Mouse (Mus musculus) thymus, adult 2 months (tissue): ENCODE measurements at regions not wholly inside any gene's neighbourhood (a gene's known extent, or its start where the extent isn't known, plus 50 kb on each side); places are given as distances from the start of the nearest gene placed in this dataset.

Source experiments
- DNase-seq: peaks from one replicate; pipeline ENCODE4 v3.0.0; 2021
- H3K27ac ChIP-seq: fragments of 200-500 bp; 2 replicates; pipeline ENCODE4 v1.5.1; 2012; ENCODE audit warnings: low read length, control low read depth; ENCODE audit not compliant: control insufficient read depth, insufficient read depth
- H3K27me3 ChIP-seq: fragments of 200-500 bp; 2 replicates; pipeline ENCODE4 v1.6.1; 2012; ENCODE audit warnings: mild to moderate bottlenecking, low read length, moderate library complexity, mixed read lengths; ENCODE audit not compliant: control insufficient read depth, insufficient read depth
- H3K36me3 ChIP-seq: fragments of 200-500 bp; 2 replicates; pipeline ENCODE4 v1.6.1; 2012; ENCODE audit warnings: mild to moderate bottlenecking, low read length, moderate library complexity; ENCODE audit not compliant: control insufficient read depth, insufficient read depth
- H3K4me1 ChIP-seq: fragments of 200-500 bp; replicated peaks from 2 replicates; pipeline ENCODE4 v1.6.1; 2012; ENCODE audit warnings: low read length; ENCODE audit not compliant: control insufficient read depth, insufficient read depth
- H3K4me3 ChIP-seq: fragments of 200-500 bp; 2 replicates; pipeline ENCODE4 v1.5.1; 2012; ENCODE audit warnings: mild to moderate bottlenecking, low read length, control low read depth, moderate library complexity; ENCODE audit not compliant: control insufficient read depth, insufficient read depth
- CTCF ChIP-seq: fragments of 200-500 bp; IDR thresholded peaks from 2 replicates; pipeline ENCODE4 v1.5.1; 2012; ENCODE audit warnings: mild to moderate bottlenecking, control low read depth, low read length, moderate library complexity, borderline replicate concordance; ENCODE audit not compliant: control insufficient read depth, poor library complexity, insufficient read depth; ENCODE audit errors: extremely low read depth
- POLR2A ChIP-seq: fragments of 200-500 bp; IDR thresholded peaks from 2 replicates; pipeline ENCODE4 v1.6.1; 2012; ENCODE audit warnings: mild to moderate bottlenecking, low read length, control low read depth, moderate library complexity; ENCODE audit not compliant: control insufficient read depth, poor library complexity, insufficient read depth; ENCODE audit errors: extremely low read depth
- WGBS: fragments of 180-500 bp; shearing (Covaris S2); methylation state at CpG from one replicate; pipeline ENCODE4 v1.1.7; 2018; 5-methylcytosine and 5-hydroxymethylcytosine counted together

- H3K36me3 ChIP-seq: no peaks in the 10 kb centered on the region
- no peak for DNase-seq
- no peak overlapping the region for H3K27ac ChIP-seq
- TF ChIP-seq POLR2A (no peak), CTCF (no peak)
- H3K4me1 ChIP-seq: peaks cover 9% of the 10 kb centered on the region
- H3K4me3 ChIP-seq: no peak overlapping the region
- H3K27me3 ChIP-seq: no peaks in the 10 kb centered on the region
- 92% methylated on average over 17 of the region's 17 CpGs for WGBS
Measured at GRCm38 (mm10) chr4:9010381-9011128, 771.7 kb upstream of the Car8 start.

DNA sequence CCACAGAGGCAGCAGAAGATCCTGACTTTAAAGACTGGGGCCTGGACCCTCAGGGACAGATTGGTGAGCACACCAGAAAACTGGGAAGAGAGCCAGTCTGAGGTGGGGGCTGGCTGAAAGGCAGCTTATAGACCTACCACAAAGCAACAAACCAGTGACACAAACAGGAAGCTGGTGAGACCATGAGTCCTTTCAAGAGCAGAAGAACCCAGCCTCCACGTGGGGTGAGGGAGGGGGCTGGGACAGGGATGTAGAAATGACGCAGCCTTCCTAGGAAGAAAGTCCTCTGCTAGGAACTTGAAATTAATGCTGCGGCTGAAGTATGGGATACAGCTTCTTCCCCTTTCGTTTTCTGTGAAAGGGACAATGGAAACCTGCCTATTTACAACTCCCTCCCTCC, 770.8 kb upstream of the Car8 start:
- TF ChIP-seq CTCF (no peak), POLR2A (no peak)
- H3K27me3 ChIP-seq: no peaks in the 10 kb centered on the region
- H3K27ac ChIP-seq: no peak overlapping the region
- no peaks in the 10 kb centered on the region for H3K36me3 ChIP-seq
- 13% methylated on average over 4 of the region's 4 CpGs for WGBS
- peak; percentile 25 for DNase-seq
- peaks cover 6% of the 10 kb centered on the region for H3K4me1 ChIP-seq
- H3K4me3 ChIP-seq: no peak overlapping the region

DNA sequence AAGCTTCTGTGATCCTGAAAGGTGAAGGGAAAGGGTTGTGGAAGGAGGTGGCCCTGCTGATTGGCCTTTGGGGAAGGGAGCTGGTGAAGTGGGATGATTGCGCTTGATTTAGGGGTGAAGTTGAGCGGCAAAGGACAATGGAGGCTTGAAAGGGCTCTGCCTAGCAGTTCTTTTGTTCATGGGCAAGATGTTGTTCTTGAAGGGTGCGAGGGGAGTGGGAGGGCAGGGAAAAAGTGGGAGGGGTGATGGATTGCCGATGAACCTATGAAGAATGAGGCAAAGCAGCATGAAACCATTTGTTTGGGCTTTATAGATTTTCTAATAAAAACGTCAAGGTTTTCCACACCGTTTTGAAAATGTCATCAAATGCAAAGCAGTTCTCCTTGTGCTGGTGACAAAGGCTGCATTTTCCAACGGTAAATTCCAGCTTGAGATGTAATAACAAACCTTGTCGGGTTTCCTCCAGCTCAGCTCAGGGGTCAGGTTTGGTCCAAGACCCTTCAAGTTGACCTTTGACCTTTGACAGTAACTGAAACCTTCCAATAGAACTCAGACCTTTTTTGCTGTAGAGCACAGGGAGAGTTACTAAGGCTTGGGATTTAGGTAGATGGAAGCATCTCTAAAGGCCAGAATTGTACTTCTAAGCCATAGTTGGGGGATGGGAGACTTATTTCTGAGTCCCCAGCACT, 767.2 kb upstream of the Car8 start:
- 85% methylated on average over 8 of the region's 8 CpGs for WGBS
- Histone ChIP-seq H3K27ac (no peak overlapping the region), H3K27me3 (no peaks in the 10 kb centered on the region), H3K36me3 (no peaks in the 10 kb centered on the region), H3K4me3 (no peak overlapping the region), H3K4me1 (peaks cover 6% of the 10 kb centered on the region)
- no peak for DNase-seq
- TF ChIP-seq CTCF: no peak
- TF ChIP-seq POLR2A: no peak

DNA sequence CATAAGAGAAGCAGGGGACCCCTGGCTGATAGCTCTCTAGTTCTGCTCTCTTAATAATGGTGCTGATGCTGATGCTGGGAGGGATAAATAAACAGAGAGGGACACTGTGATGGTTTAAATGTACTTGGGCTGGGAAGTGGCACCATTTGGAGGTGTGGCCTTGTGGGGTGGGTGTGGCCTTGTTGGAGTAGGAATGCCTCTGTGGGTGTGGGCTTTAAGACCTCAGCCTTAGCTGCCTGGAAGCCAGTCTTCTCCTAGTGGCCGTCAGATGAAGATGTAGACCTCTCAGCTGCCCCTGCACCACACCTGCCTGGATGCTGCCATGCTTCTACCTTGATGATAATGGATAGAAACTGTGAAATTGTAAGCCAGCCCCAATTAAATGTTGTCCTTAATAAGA, 765.0 kb upstream of the Car8 start:
- TF ChIP-seq CTCF (no peak), POLR2A (no peak)
- H3K27ac ChIP-seq: no peak overlapping the region
- DNase-seq: no peak
- no peaks in the 10 kb centered on the region for H3K36me3 ChIP-seq
- no peaks in the 10 kb centered on the region for H3K4me1 ChIP-seq
- no peak overlapping the region for H3K4me3 ChIP-seq
- no peaks in the 10 kb centered on the region for H3K27me3 ChIP-seq
- 89% methylated on average over 1 of the region's 1 CpGs for WGBS

- Histone ChIP-seq H3K4me3 (no peak overlapping the region), H3K27ac (no peak overlapping the region), H3K27me3 (no peaks in the 10 kb centered on the region), H3K4me1 (no peaks in the 10 kb centered on the region), H3K36me3 (no peaks in the 10 kb centered on the region)
- TF ChIP-seq CTCF: no peak
- no peak for TF ChIP-seq POLR2A
- 94% methylated on average over 6 of the region's 6 CpGs for WGBS
- no peak for DNase-seq
Measured at GRCm38 (mm10) chr4:9002380-9002779, 763.5 kb upstream of the Car8 start.

DNA sequence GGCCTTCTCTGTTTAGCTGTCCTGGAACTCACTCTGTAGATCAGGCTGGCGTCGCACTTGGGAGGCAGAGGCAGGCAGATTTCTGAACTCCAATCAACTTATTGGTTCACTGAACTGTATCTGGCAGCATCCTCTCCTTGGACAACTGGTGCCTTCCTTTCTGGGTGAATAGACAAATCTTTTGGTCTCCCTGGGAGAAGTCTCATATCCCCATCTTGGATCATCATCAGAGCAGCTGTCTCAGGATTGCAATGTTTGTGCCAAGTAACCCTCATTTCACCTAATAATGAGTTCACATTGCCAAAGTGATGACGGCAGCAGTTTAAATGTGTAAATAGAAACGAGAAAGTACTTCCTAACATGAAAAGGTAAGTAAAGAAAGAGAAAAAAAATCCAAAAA, 759.8 kb upstream of the Car8 start:
- Histone ChIP-seq H3K27me3 (no peaks in the 10 kb centered on the region), H3K27ac (no peak overlapping the region), H3K4me3 (no peak overlapping the region), H3K4me1 (no peaks in the 10 kb centered on the region), H3K36me3 (no peaks in the 10 kb centered on the region)
- DNase-seq: no peak
- no peak for TF ChIP-seq CTCF
- TF ChIP-seq POLR2A: no peak
- 91% methylated on average over 4 of the region's 4 CpGs for WGBS

GRCm38 (mm10) chr4:8992171-8992570, 753.3 kb upstream of the Car8 start:
- no peaks in the 10 kb centered on the region for H3K36me3 ChIP-seq
- H3K4me3 ChIP-seq: no peak overlapping the region
- H3K4me1 ChIP-seq: no peaks in the 10 kb centered on the region
- no peaks in the 10 kb centered on the region for H3K27me3 ChIP-seq
- DNase-seq: no peak
- 81% methylated on average over 1 of the region's 1 CpGs for WGBS
- TF ChIP-seq CTCF (no peak), POLR2A (no peak)
- no peak overlapping the region for H3K27ac ChIP-seq
